Mouse (Mus musculus): ENCODE data around the gene Tmem56. TPM values are rescaled to one million over a fixed set of nuclear protein-coding genes. Genes with fewer than 3 reads are reported as not detected.

Tmem56 gene
- total RNA-seq, 2 experiments from 2014 or later, result 31.1 to 34.4 TPM

Other genes with a start within 250 kb of the Tmem56 start
- gene Rwdd3, start 111.4 kb downstream of the Tmem56 start, total RNA-seq (2021), result 10 to 100 TPM in 1 of 2 experiments, 1 to 10 TPM in 1; 9.0 to 11.8 TPM
- 10 to 100 TPM; 17.1 to 18.5 TPM for gene Alg14, start 8.7 kb upstream of the Tmem56 start, total RNA-seq (2021)
- 10 to 100 TPM; 65.0 to 67.9 TPM for gene Cnn3, start 143.4 kb upstream of the Tmem56 start, total RNA-seq (2021)
- gene Slc44a3, start 249.3 kb upstream of the Tmem56 start, total RNA-seq (2021), result not detected

Data from left cerebral cortex, postnatal 14 days (tissue).